Mouse (Mus musculus): ENCODE measurements around the gene Zwint.

DNA sequence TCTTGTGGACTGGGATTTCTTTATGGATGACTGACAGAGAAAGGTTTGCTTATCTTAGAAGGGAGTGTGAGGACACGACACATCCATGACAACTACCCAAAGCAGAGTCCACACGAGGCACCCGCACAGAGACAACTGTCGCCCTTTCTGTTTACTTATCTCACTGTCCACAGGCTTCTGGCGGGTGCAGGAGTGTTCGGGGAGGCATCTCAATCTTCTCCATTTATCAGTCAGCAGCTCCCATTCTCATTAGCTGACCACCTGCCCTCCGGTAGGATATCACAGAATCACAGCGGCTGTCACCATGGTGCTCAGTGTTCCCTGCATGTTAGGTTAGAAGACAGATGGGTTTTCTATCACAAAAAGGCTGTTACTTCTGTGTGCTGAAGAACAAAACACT is 31.1 kb upstream of the Zwint start:
- TF ChIP-seq GATA1 (IDR thresholded peaks at IDR 0.05; ENCODE audit: borderline replicate concordance, low read length): no peak
- no peak for TF ChIP-seq FLI1 (IDR thresholded peaks at IDR 0.05; ENCODE audit: low read length)

All from megakaryocyte, embryonic 14.5 days (primary cell).